Mouse (Mus musculus) ES-E14 (cell line): ENCODE results near the gene 1700029P11Rik. TPM values are rescaled to one million over a fixed set of nuclear protein-coding genes. Genes with fewer than 3 reads are reported as not detected.

Experiments
- DNase-seq: peaks from one replicate; pipeline ENCODE4 v3.0.0-alpha.2; 2013; ENCODE audit warnings: low read depth, low spot score
- H3K27ac ChIP-seq: 2 replicates; pipeline ENCODE4 v1.5.1; 2012; ENCODE audit warnings: low read depth, mild to moderate bottlenecking, low read length, moderate library complexity, mixed read lengths; ENCODE audit not compliant: poor library complexity, insufficient read depth, severe bottlenecking
- H3K36me3 ChIP-seq: 2 replicates; pipeline ENCODE4 v1.6.1; 2012; ENCODE audit warnings: mild to moderate bottlenecking, low read length, moderate library complexity, mixed read lengths; ENCODE audit not compliant: control insufficient read depth, poor library complexity, insufficient read depth, severe bottlenecking
- H3K4me1 ChIP-seq, 2 experiments: fragments of 150-350 bp in 1 of 2; sonication (generic) in 1 of 2; 2 replicates each; pipeline ENCODE4 v1.6.1; 2012; ENCODE audit warnings: low read length in 2 of 2, mild to moderate bottlenecking in 1 of 2, mixed read lengths in 1 of 2; ENCODE audit not compliant: control insufficient read depth in 2 of 2, insufficient read depth in 2 of 2, poor library complexity in 1 of 2
- H3K4me3 ChIP-seq, 2 experiments: fragments of 150-350 bp in 1 of 2; sonication (generic) in 1 of 2; 2 replicates each; pipeline ENCODE4 v1.5.1; 2012; ENCODE audit warnings: low read length in 2 of 2, low read depth in 1 of 2, mild to moderate bottlenecking in 1 of 2, mixed read lengths in 1 of 2; ENCODE audit not compliant: insufficient read depth in 1 of 2, poor library complexity in 1 of 2, severe bottlenecking in 1 of 2
- H3K9ac ChIP-seq: 2 replicates; pipeline ENCODE4 v1.6.1; 2012; ENCODE audit warnings: low read depth, mild to moderate bottlenecking, low read length, mixed read lengths; ENCODE audit not compliant: poor library complexity, insufficient read depth, severe bottlenecking
- H3K9me3 ChIP-seq: fragments of 150-350 bp; sonication (generic); 2 replicates; pipeline ENCODE4 v1.6.1; 2012; ENCODE audit warnings: low read depth, mild to moderate bottlenecking, low read length; ENCODE audit not compliant: control insufficient read depth, insufficient read depth
- CHD2 ChIP-seq: IDR thresholded peaks from 2 replicates; pipeline ENCODE4 v1.6.1; 2014; ENCODE audit warnings: mild to moderate bottlenecking, low read depth, low read length, inconsistent platforms
- HCFC1 ChIP-seq: IDR thresholded peaks from 2 replicates; pipeline ENCODE4 v1.6.1; 2012; ENCODE audit warnings: low read length, inconsistent platforms, borderline replicate concordance; ENCODE audit not compliant: insufficient read depth
- MAFK ChIP-seq: IDR thresholded peaks from 2 replicates; pipeline ENCODE4 v1.6.1; 2014; ENCODE audit warnings: mild to moderate bottlenecking, low read depth, low read length, inconsistent platforms; ENCODE audit not compliant: insufficient read depth
- ZC3H11A ChIP-seq: IDR thresholded peaks from 2 replicates; pipeline ENCODE4 v1.6.1; 2012; ENCODE audit warnings: low read depth, mild to moderate bottlenecking, inconsistent platforms, low read length, borderline replicate concordance
- ZNF384 ChIP-seq: IDR thresholded peaks from 2 replicates; pipeline ENCODE4 v1.6.1; 2012; ENCODE audit warnings: low read depth, low read length, inconsistent platforms
- in situ Hi-C, 2 experiments: fragments of 600-800 bp; cut with MboI; formaldehyde crosslinking; loops; one replicate each; pipeline ENCODE4 v1.15.1; 2025; ENCODE audit warnings: low sequenced_read_pairs in 2 of 2, inconsistent platforms in 1 of 2; ENCODE audit not compliant: unreplicated experiment in 2 of 2
- total RNA-seq: library from RNA; depleted of rRNA; stranded (reverse); fragments of 300-350 nt; gene quantifications from 2 replicates; pipeline ENCODE4 v1.2.3, GENCODE M21; 2012

The 1700029P11Rik gene
- total RNA-seq, 1 experiment = 29.9 TPM

- peaks cover 15% of the 10 kb centered on the region; the same call in 1 of the 2 replicates for H3K36me3 ChIP-seq
- H3K4me3 ChIP-seq = no peak overlapping the region
- no peak for TF ChIP-seq HCFC1
- in situ Hi-C loops = no loop called here
- H3K4me1 ChIP-seq = peaks cover 2 to 5% of the 10 kb centered on the region in 2 experiments; a peak in 2 of 4 replicates
- no peak for DNase-seq
- no peak overlapping the region for H3K9ac ChIP-seq
- no peaks in the 10 kb centered on the region for H3K9me3 ChIP-seq
- H3K27ac ChIP-seq = no peak overlapping the region
Measured at GRCm38 (mm10) chr15:81993992-81994391, 13.7 kb downstream of the 1700029P11Rik start.

GRCm38 (mm10) chr15:82004257-82004656, 23.9 kb downstream of the 1700029P11Rik start:
- H3K9me3 ChIP-seq = no peaks in the 10 kb centered on the region
- no peak overlapping the region for H3K9ac ChIP-seq
- TF ChIP-seq CHD2 (no peak), HCFC1 (no peak), ZC3H11A (no peak), MAFK (no peak), ZNF384 (no peak)
- H3K4me3 ChIP-seq = no peak overlapping the region
- peaks cover 5% of the 10 kb centered on the region; the same call in 1 of the 2 replicates for H3K36me3 ChIP-seq
- no peaks in the 10 kb centered on the region for H3K4me1 ChIP-seq
- no peak overlapping the region for H3K27ac ChIP-seq
- DNase-seq = no peak
- in situ Hi-C loops = no loop called here

DNA sequence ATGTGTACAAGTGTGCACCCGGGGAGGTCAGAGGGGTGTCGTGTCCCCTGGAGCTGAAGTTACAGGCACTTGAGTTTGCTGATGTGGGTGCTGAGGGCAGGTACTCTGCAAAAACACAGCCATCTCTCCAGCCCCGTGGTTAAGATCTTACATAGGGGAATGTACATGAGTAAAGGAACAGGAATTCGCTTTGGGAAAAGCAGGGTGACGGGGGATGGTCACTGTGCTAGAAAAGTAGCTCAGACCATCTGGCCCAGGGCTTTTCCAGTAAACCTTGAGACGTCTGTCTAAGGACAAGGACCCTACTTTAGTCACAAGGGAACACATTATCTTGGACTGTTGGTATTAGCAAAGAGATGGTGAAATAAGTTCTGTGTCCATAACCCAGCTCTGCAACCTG, 31.6 kb downstream of the 1700029P11Rik start:
- H3K36me3 ChIP-seq = peaks cover 3% of the 10 kb centered on the region; the same call in 1 of the 2 replicates
- no peak overlapping the region for H3K27ac ChIP-seq
- DNase-seq = no peak
- no peaks in the 10 kb centered on the region for H3K9me3 ChIP-seq
- TF ChIP-seq CHD2 = no peak
- H3K4me1 ChIP-seq = no peaks in the 10 kb centered on the region; a peak in 1 of 4 replicates
- no peak overlapping the region for H3K4me3 ChIP-seq
- in situ Hi-C loops = no loop called here
- no peak overlapping the region for H3K9ac ChIP-seq

DNA sequence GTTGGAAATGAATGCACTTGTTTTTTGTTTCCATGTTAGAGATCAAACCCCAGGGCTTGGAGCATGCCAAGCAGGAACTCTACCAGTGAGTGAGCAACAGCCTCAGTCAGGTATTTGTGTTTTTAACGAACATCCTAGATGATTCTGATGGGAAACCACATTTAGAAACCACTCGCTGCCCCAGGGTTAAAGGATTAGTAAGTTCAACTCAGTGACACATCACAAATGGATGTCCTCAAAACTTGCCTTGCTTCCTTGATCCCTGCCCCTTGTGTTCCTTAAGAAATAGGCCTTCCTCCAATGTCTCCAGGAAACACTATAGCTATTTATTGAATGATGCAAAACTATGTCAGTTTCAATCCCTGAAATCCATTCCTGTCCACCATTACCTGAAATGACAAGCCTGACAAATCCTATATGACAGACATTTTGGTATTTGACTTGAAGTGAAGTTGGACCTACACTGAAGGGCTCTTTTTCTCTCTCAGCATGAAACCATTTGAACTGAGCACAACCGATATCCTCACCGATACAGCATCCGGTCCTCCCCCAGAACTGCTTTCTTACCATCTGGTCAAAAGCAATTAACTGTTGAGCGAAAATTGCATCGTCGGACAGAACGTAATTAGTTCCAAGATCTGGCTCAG, 34.5 kb downstream of the 1700029P11Rik start:
- Histone ChIP-seq H3K4me3 (peak overlapping the region; percentile 84 to 90), H3K36me3 (peaks cover 6% of the 10 kb centered on the region), H3K27ac (no peak overlapping the region), H3K4me1 (no peaks in the 10 kb centered on the region; a peak in 2 of 4 replicates), H3K9me3 (no peaks in the 10 kb centered on the region), H3K9ac (peak overlapping the region; percentile 84)
- no peak for DNase-seq
- in situ Hi-C loops = no loop called here
- TF ChIP-seq CHD2 = no peak

DNA sequence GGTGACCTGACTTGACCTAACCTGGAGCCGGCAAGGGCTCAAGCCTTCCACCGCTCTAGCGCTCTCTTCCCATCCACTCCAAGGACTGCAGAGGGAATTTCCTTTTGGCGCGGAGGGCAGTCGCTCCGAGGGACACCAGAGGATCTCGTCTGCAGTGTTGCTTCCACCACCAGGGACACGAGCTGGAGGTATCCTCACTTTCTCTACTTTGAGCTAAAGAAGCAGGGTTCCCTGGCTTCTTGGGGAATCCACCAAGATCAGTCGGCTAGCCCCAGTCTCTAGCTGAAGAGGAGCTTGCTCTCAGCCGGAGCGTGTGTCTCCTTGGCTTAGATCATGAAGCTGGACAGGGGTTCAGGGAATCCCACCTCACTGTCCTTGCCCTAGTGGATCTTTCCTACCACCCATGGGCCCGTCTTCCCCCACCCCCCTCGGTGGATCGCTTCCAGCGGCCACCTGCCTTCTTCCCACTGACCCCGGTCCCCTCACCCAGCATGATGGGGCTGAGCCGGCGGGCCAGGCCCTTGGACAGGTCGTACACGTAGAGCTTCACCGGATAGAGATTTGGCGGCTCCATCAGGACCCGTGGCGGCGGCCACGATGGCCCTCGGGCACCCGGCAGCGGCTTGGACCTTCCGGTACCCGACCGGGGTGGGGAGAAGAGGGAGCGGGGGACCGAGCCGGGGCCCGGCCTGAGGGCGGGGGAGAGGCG, 35.2 kb downstream of the 1700029P11Rik start:
- in situ Hi-C loops = no loop called here
- TF ChIP-seq MAFK (no peak), HCFC1 (no peak), ZNF384 (no peak), ZC3H11A (no peak), CHD2 (no peak)
- Histone ChIP-seq H3K4me3 (peak overlapping the region; percentile 84 to 90), H3K9me3 (no peaks in the 10 kb centered on the region), H3K36me3 (peaks cover 6% of the 10 kb centered on the region), H3K27ac (no peak overlapping the region), H3K4me1 (no peaks in the 10 kb centered on the region; a peak in 2 of 4 replicates), H3K9ac (peak overlapping the region; percentile 84)
- no peak for DNase-seq
